In the genomic region with DNA sequence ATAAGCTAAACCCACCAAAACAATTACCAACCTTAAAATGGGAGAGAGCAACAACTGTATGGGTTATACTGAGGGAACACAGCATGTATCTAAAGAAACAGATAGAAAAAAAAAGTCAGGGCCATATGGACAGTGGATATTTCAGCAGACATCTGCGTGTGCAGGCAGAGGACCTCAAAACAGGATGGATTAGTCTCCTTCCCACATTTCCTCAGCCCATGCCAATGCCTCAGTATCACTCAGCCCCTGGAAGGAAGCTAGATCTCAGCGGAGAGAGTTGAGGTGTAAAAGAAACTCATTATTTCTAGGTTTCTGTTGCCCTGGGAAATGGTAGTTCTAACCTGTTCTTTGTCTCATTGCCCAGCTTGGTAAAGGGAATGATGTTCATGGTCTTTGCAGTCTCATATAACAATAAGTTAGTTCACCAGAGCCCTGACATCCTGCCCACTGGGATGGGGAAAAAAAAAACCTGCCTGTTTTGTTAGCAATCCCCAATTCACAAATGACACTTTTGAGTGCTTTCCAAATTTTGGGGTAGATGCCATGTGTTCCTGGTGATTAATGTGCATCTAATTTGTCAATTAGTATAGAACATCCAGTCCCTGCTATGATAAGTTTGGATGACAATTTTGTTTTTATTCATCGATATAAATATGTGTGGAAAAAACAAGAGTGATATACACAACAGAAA, we compare ENCODE assay signal across 40 mouse cellular contexts. TPM values are rescaled to one million over a fixed set of nuclear protein-coding genes. Genes with fewer than 3 reads are reported as not detected.
DNase-seq lines count a peak whose midpoint lies in the region; ATAC-seq lines count a peak whose summit lies in the region.
"Had no signal": no experiment of that assay in that cellular context is flagged by ENCODE, and none has a peak within 500 bp of the region (broad histone marks: within the 10 kb centered on the region; RNA-seq: fewer than 3 reads in every experiment).

No protein-coding gene starts in this region.

- 76% methylated on average over 3 of the region's 3 CpGs for WGBS in forebrain, embryonic 14.5 days
- 57% methylated on average over 3 of the region's 3 CpGs for WGBS in forebrain, embryonic 16.5 days

- H3K27me3 ChIP-seq in forebrain, embryonic 14.5 days (replicated peaks; ENCODE audit: control insufficient read depth, insufficient read depth, low read length): no peaks in the 10 kb centered on the region
- H3K27me3 ChIP-seq in forebrain, embryonic 16.5 days (replicated peaks; ENCODE audit: control insufficient read depth, insufficient read depth, low read length): no peaks in the 10 kb centered on the region
- H3K27me3 ChIP-seq: CH12.LX; embryonic facial prominence, embryonic 13.5 days; forebrain, embryonic 12.5 days; heart, embryonic 15.5 days; limb, embryonic 15.5 days; liver, embryonic 13.5 days; megakaryocyte, embryonic 14.5 days; midbrain, embryonic 12.5 days; neural tube, embryonic 12.5 days had no signal

- no peak overlapping the region for H3K4me2 ChIP-seq in forebrain, embryonic 14.5 days (ENCODE audit: low read length)
- H3K4me2 ChIP-seq in forebrain, embryonic 16.5 days (ENCODE audit: low read length): no peak overlapping the region
- H3K4me2 ChIP-seq: embryonic facial prominence, embryonic 13.5 days; forebrain, embryonic 12.5 days; heart, embryonic 15.5 days; limb, embryonic 15.5 days; liver, embryonic 13.5 days; midbrain, embryonic 12.5 days; neural tube, embryonic 12.5 days had no signal

- no peaks in the 10 kb centered on the region for H3K9me3 ChIP-seq in forebrain, embryonic 14.5 days (replicated peaks; ENCODE audit: control insufficient read depth, low read length)
- H3K9me3 ChIP-seq in forebrain, embryonic 16.5 days (ENCODE audit: control insufficient read depth, low read length): no peaks in the 10 kb centered on the region
- H3K9me3 ChIP-seq: embryonic facial prominence, embryonic 13.5 days; forebrain, embryonic 12.5 days; heart, embryonic 10.5 days; heart, embryonic 15.5 days; limb, embryonic 10.5 days; limb, embryonic 15.5 days; liver, embryonic 13.5 days; midbrain, embryonic 12.5 days; neural tube, embryonic 12.5 days had no signal

- no peak overlapping the region for H3K9ac ChIP-seq in forebrain, embryonic 14.5 days (ENCODE audit: low read length)
- H3K9ac ChIP-seq in forebrain, embryonic 16.5 days (replicated peaks; ENCODE audit: low read depth, low read length): no peak overlapping the region
- H3K9ac ChIP-seq: embryonic facial prominence, embryonic 13.5 days; forebrain, embryonic 12.5 days; heart, embryonic 15.5 days; limb, embryonic 15.5 days; liver, embryonic 13.5 days; midbrain, embryonic 12.5 days; neural tube, embryonic 12.5 days had no signal

- ATAC-seq in cerebellum, adult (ENCODE audit: insufficient number of reproducible peaks, low FRiP score, low TSS enrichment): peak; percentile 59; the same call in 1 of the 2 replicates
- ATAC-seq in forebrain, embryonic 14.5 days: no peak
- ATAC-seq in forebrain, embryonic 16.5 days: no peak
- no peak for ATAC-seq in erythroblast, adult 5-6 weeks (replicated peaks; ENCODE audit: low FRiP score, poor library complexity, severe bottlenecking)
- ATAC-seq: activated CD4-positive, CD25-positive, alpha-beta regulatory T cell, adult 4 months; intestine, embryonic 16.5 days; lung, postnatal 0 days had no signal

- no peak for DNase-seq in cerebellum, postnatal 4 days (ENCODE audit: low spot score in 2 of 2)
- DNase-seq in forebrain, embryonic 14.5 days (ENCODE audit: low spot score): peak; percentile 67
- peak; percentile 30 to 76 for DNase-seq in layer of hippocampus, adult 18-20 months (ENCODE audit: low spot score in 2 of 2)
- DNase-seq in layer of hippocampus, postnatal 25 days (ENCODE audit: extremely low spot score in 1 of 2, low spot score in 1 of 2): no peak
- DNase-seq in layer of hippocampus, adult 9-11 months: peak; percentile 41
- DNase-seq: adrenal gland, adult 2 months; adrenal gland, postnatal 36 days; cerebellum, adult 11 months; gastrocnemius, postnatal 14 days; kidney, adult 8-10 months; kidney, postnatal 10 days; liver, embryonic 13.5 days; lung, adult 18-20 months; lung, postnatal 4 days; right cerebral cortex, postnatal 4 days; thymus, adult 2 months; thymus, postnatal 36 days had no signal

- no peak overlapping the region for H3K27ac ChIP-seq in forebrain, embryonic 14.5 days (ENCODE audit: low read depth, low read length)
- no peak overlapping the region for H3K27ac ChIP-seq in forebrain, embryonic 16.5 days (ENCODE audit: low read length)
- H3K27ac ChIP-seq: embryonic facial prominence, embryonic 13.5 days; forebrain, embryonic 12.5 days; heart, embryonic 10.5 days; heart, embryonic 15.5 days; limb, embryonic 10.5 days; limb, embryonic 15.5 days; liver, embryonic 13.5 days; midbrain, embryonic 12.5 days; neural tube, embryonic 12.5 days; stomach, postnatal 0 days had no signal

- H3K4me1 ChIP-seq in forebrain, embryonic 14.5 days (ENCODE audit: control insufficient read depth, insufficient read depth, low read length): peaks cover 3% of the 10 kb centered on the region; the same call in 1 of the 2 replicates
- H3K4me1 ChIP-seq in forebrain, embryonic 16.5 days (replicated peaks; ENCODE audit: control insufficient read depth, insufficient read depth, low read length): 0 out of 2 replicates have a peak, but pooled peaks cover 2% of the 10 kb centered on the region
- H3K4me1 ChIP-seq: embryonic facial prominence, embryonic 13.5 days; forebrain, embryonic 12.5 days; heart, embryonic 10.5 days; heart, embryonic 15.5 days; limb, embryonic 10.5 days; limb, embryonic 15.5 days; liver, embryonic 13.5 days; megakaryocyte, embryonic 14.5 days; midbrain, embryonic 12.5 days; neural tube, embryonic 12.5 days had no signal

- H3K36me3 ChIP-seq in forebrain, embryonic 14.5 days (ENCODE audit: control insufficient read depth, insufficient read depth, low read length): no peaks in the 10 kb centered on the region
- H3K36me3 ChIP-seq in forebrain, embryonic 16.5 days (ENCODE audit: control insufficient read depth, insufficient read depth): no peaks in the 10 kb centered on the region
- H3K36me3 ChIP-seq: embryonic facial prominence, embryonic 13.5 days; forebrain, embryonic 12.5 days; heart, embryonic 10.5 days; heart, embryonic 15.5 days; limb, embryonic 10.5 days; limb, embryonic 15.5 days; liver, embryonic 13.5 days; midbrain, embryonic 12.5 days; neural tube, embryonic 12.5 days had no signal

- no peak overlapping the region for H3K4me3 ChIP-seq in forebrain, embryonic 14.5 days (ENCODE audit: low read depth, low read length)
- no peak overlapping the region for H3K4me3 ChIP-seq in forebrain, embryonic 16.5 days (replicated peaks; ENCODE audit: low read length)
- H3K4me3 ChIP-seq: embryonic facial prominence, embryonic 13.5 days; erythroblast, embryonic 14.5 days; forebrain, embryonic 12.5 days; heart, embryonic 10.5 days; heart, embryonic 15.5 days; limb, embryonic 10.5 days; limb, embryonic 15.5 days; liver, embryonic 13.5 days; megakaryocyte, embryonic 14.5 days; midbrain, embryonic 12.5 days; myocyte; neural tube, embryonic 12.5 days had no signal

RNA-seq across cellular contexts. Expression of a gene that starts 53.9 kb away (rescaled TPM):
- 40.0 and 46.8 TPM in 2 replicates for polyA plus RNA-seq in forebrain, embryonic 14.5 days (2014; fragmentation: Nextera tagmentation; extraction: Ambion mirVana)
- 49.3 and 61.3 TPM in 2 replicates for polyA plus RNA-seq in forebrain, embryonic 16.5 days (2015; fragmentation: Nextera tagmentation; extraction: Ambion mirVana)
- 100 to 1,000 TPM in 1 of 2 experiments, 10 to 100 TPM in 1; 97.8 to 105 TPM for total RNA-seq in layer of hippocampus, adult 18-20 months (2021)
- total RNA-seq in layer of hippocampus, postnatal 25 days (2021): 100 to 1,000 TPM; 106 to 121 TPM
- not detected in 2 replicates for total RNA-seq in erythroblast, adult 5-6 weeks (2015; ENCODE audit: low replicate concordance)
- total RNA-seq in erythroblast, adult 5-6 weeks (2017; ENCODE audit: low replicate concordance): 0.56 TPM in 1 of 2 replicates, not detected in the other
- total RNA-seq: CH12.LX; common myeloid progenitor, adult 5-6 weeks; granulocyte monocyte progenitor cell, adult 5-6 weeks; heart, postnatal 25 days had no signal
- polyA plus RNA-seq: C2C12; erythroblast, embryonic 14.5 days; myocyte had no signal

Comparison
In these comparisons a context has a peak if more than half of its experiments do, and no peak if none do; other contexts are left out.
1. DNase-seq: peak in forebrain, embryonic 14.5 days (single experiment), layer of hippocampus, adult 18-20 months (2 of 2) and layer of hippocampus, adult 9-11 months (single experiment); none in cerebellum, postnatal 4 days (0 of 2) and layer of hippocampus, postnatal 25 days (0 of 2).
2. RNA of a gene that starts 53.9 kb away (total RNA-seq): 106 to 121 TPM in layer of hippocampus, postnatal 25 days and 97.8 to 105 TPM in layer of hippocampus, adult 18-20 months; 0.56 TPM in erythroblast, adult 5-6 weeks; every median in the first group is over 10 times any median in the second.